Mouse (Mus musculus) liver, embryonic 13.5 days (tissue): ENCODE measurements around the gene Ada. TPM values are rescaled to one million over a fixed set of nuclear protein-coding genes. Genes with fewer than 3 reads are reported as not detected.
A peak's percentile ranks its signal among the peaks of the same experiment; 100 is the strongest.

ENCODE experiments used
- ATAC-seq: fragments of 200-750 bp; cut with Nextera tagmentation; 2 replicates; pipeline ENCODE4 v1.8.0; 2017; ENCODE audit warnings: low read depth, mild to moderate bottlenecking, moderate number of reproducible peaks, moderate library complexity
- DNase-seq: peaks from one replicate; pipeline ENCODE4 v3.0.0; 2022
- H3K27ac ChIP-seq: fragments of 300-500 bp; sonication (generic); 2 replicates; pipeline ENCODE4 v1.5.1; 2015; ENCODE audit warnings: moderate library complexity, mild to moderate bottlenecking, inconsistent platforms
- H3K27me3 ChIP-seq: fragments of 300-500 bp; sonication (generic); 2 replicates; pipeline ENCODE4 v1.6.1; 2015; ENCODE audit warnings: mild to moderate bottlenecking, inconsistent platforms
- H3K36me3 ChIP-seq: fragments of 300-500 bp; sonication (generic); 2 replicates; pipeline ENCODE4 v1.6.1; 2015; ENCODE audit warnings: mild to moderate bottlenecking, inconsistent platforms
- H3K4me1 ChIP-seq: fragments of 300-500 bp; sonication (generic); replicated peaks from 2 replicates; pipeline ENCODE4 v1.6.1; 2015; ENCODE audit warnings: inconsistent platforms
- H3K4me2 ChIP-seq: fragments of 300-500 bp; sonication (generic); 2 replicates; pipeline ENCODE4 v1.6.1; 2015; ENCODE audit warnings: inconsistent platforms, mild to moderate bottlenecking, moderate library complexity
- H3K4me3 ChIP-seq: fragments of 300-500 bp; sonication (generic); replicated peaks from 2 replicates; pipeline ENCODE4 v1.5.1; 2015; ENCODE audit warnings: mild to moderate bottlenecking, inconsistent platforms
- H3K9ac ChIP-seq: fragments of 300-500 bp; sonication (generic); 2 replicates; pipeline ENCODE4 v1.6.1; 2015; ENCODE audit warnings: mild to moderate bottlenecking, inconsistent platforms
- H3K9me3 ChIP-seq: fragments of 300-500 bp; sonication (generic); replicated peaks from 2 replicates; pipeline ENCODE4 v1.6.1; 2016; ENCODE audit warnings: inconsistent platforms
- WGBS: fragments of 180-500 bp; shearing (Covaris S2); methylation state at CpG from one replicate; pipeline ENCODE4 v1.1.7; 2015; ENCODE audit not compliant: insufficient replicate concordance; 5-methylcytosine and 5-hydroxymethylcytosine counted together
- polyA plus RNA-seq: library from polyadenylated mRNA; unstranded; fragments of >200 nt; fragmentation: Nextera tagmentation; extraction: Ambion mirVana; gene quantifications from 2 replicates; pipeline ENCODE4 v1.2.1, GENCODE M21; 2015

Gene Ada
- polyA plus RNA-seq, 1 experiment from 2014 or later, result 5.5 TPM

DNA sequence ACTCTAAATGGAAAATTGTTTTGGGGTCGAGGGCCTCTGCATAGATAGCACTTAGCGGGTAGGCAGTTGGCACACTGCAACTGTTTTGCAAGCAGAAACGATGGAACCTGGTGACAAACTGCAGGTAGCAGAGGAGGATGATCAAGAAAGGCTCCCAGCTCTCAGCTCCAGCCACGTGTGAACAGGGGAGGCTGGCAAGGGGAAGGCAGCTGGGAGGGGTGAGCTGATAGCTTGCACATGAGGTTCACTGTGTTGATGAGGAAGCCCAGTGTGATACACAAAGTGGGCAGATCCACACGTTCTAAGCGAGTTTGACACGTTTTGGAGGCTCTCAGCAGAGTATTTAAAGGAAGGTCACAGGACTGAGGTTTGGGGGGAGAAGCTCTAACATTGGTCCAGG lies 37.6 kb downstream of the Ada start:
- Histone ChIP-seq H3K4me3 (no peak overlapping the region), H3K27me3 (no peaks in the 10 kb centered on the region), H3K27ac (peak overlapping the region; percentile 67; the same call in 1 of the 2 replicates), H3K4me1 (peaks cover 75% of the 10 kb centered on the region), H3K36me3 (peaks cover 14% of the 10 kb centered on the region; the same call in 1 of the 2 replicates), H3K4me2 (no peak overlapping the region), H3K9me3 (no peaks in the 10 kb centered on the region), H3K9ac (0 out of 2 replicates have a peak overlapping the region, but pooled peaks have one; percentile 29)
- no peak for ATAC-seq
- DNase-seq, result no peak
- WGBS, result 36% methylated on average over 7 of the region's 7 CpGs

DNA sequence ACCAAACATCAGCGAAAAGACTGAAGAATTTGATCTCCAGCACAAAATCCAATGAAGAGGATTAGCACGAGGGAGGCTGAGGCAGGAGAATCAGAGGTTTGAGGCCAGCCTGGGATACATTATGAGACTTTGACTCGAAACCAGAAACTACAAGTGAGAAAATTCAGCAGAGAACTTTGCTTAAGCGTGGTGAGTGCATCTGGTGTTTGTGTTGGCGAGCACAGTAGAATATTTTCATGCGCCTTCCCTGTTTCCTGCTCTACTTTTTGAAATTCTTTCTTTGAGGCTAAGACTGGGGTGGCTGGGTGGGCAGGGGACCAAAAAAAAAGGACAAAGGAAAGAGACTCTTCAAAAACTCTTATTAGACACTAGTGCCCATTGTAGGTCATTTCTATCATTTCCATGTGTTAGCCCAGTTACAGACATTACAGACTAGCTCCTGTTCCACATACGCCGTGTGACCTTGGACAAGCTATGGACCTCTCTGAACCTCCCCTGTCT lies 38.6 kb downstream of the Ada start:
- no peak for DNase-seq
- peaks cover 70% of the 10 kb centered on the region for H3K4me1 ChIP-seq
- H3K27me3 ChIP-seq, result no peaks in the 10 kb centered on the region
- no peak overlapping the region for H3K4me2 ChIP-seq
- H3K9ac ChIP-seq, result no peak overlapping the region
- ATAC-seq, result no peak
- 84% methylated on average over 8 of the region's 8 CpGs for WGBS
- no peak overlapping the region for H3K4me3 ChIP-seq
- H3K36me3 ChIP-seq, result peaks cover 12% of the 10 kb centered on the region; the same call in 1 of the 2 replicates
- H3K9me3 ChIP-seq, result no peaks in the 10 kb centered on the region
- H3K27ac ChIP-seq, result no peak overlapping the region

DNA sequence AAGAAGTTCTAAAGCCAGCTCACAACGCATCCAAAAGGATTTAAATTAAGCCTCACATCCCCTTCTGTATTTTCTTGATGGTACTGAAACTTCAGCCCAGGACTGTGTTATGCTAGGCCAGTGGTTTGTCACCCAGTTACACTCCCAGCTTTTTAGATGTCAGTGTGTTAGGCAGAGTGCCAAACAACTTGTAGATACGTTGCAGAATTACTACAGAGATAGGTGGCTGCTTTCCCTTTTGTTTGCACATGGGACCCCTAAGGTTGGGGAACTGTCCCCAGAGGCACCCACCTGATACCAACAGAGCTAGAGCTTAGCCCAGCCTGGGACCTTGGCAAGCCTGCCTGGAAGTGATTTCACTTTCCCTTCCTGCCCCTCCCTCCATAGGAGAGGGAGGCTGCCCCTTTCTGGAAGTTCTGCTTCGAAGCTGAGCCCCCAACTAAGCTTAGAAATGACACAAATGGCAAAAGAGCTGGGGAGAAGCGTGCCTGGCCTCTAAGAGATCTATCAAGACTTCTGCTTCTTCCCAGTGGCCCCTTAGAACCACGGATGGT lies 39.4 kb downstream of the Ada start:
- ATAC-seq (no peak), DNase-seq (no peak)
- Histone ChIP-seq H3K4me3 (no peak overlapping the region), H3K9ac (no peak overlapping the region), H3K9me3 (no peaks in the 10 kb centered on the region), H3K4me2 (no peak overlapping the region), H3K36me3 (peaks cover 15% of the 10 kb centered on the region), H3K27ac (peak overlapping the region; percentile 24; the same call in 1 of the 2 replicates), H3K4me1 (peaks cover 64% of the 10 kb centered on the region), H3K27me3 (no peaks in the 10 kb centered on the region)
- 55% methylated on average over 5 of the region's 5 CpGs for WGBS

DNA sequence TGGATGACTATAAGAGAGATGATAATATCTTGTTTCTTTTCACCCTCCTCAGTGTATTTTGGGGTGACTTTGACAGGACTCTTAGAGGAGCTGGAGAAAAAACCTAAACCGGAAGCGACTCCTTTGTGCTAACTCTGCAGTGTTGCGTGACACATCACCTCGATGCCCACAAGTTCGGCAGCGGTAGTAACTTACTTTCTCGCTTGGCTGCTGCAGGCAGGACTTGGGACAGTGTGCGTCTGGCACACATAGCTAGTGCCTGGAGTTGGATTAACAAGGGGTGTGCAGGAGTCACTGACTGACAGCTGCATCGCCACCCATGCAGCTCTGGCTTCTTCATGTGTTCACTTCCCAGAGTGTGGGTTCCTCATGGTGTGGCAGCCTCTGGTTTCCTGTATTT lies 40.0 kb downstream of the Ada start:
- Histone ChIP-seq H3K27me3 (no peaks in the 10 kb centered on the region), H3K9ac (no peak overlapping the region), H3K4me2 (no peak overlapping the region), H3K4me3 (no peak overlapping the region), H3K4me1 (peaks cover 65% of the 10 kb centered on the region), H3K9me3 (no peaks in the 10 kb centered on the region), H3K27ac (peak overlapping the region; percentile 24; the same call in 1 of the 2 replicates), H3K36me3 (peaks cover 22% of the 10 kb centered on the region)
- no peak for DNase-seq
- ATAC-seq, result no peak
- WGBS, result 88% methylated on average over 9 of the region's 9 CpGs

DNA sequence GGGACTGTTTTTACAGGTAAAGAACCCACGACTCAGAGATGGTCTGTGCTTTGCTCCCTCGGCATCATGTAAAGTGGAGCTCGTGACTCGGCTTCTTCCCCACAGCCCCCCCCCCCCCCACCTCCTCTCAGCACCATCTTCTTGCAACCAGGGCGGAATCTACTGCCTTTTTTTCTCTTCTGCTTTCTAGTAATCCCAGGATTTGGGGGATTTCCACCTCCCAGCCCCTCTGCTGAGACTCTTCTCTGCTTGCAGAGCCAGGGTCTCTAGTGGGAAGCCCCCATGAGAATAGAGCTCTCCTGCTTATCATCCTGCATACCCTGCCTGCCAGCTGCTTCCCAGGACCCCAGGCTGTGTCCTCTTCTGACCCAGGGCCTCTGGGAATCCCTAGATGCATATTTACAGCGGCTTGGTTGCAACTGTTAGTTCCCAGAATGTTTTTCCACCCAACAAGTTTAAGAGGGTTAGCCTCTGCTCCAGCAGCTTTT lies 41.2 kb downstream of the Ada start:
- Histone ChIP-seq H3K9ac (no peak overlapping the region), H3K4me1 (peaks cover 72% of the 10 kb centered on the region)

DNA sequence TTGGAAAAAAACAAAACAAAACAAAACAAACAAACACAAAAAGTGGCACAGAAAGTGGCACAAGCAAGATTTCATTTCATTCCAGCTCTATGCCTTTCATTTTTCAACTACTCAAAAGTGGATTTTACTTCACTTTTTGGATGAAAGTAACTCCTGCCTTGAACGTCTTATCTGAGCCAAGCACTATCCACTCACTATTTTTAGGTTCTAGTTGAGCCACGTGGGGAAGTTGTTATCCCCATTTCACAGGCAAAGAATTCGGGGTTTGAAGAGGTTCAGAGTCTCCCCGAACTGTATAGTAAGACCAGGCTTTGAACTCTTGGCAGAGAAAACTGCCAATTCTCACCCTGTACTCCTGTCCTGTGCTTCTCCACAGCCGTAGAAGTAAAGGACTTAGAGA lies 41.7 kb downstream of the Ada start:
- Histone ChIP-seq H3K36me3 (peaks cover 34% of the 10 kb centered on the region), H3K4me1 (peaks cover 77% of the 10 kb centered on the region), H3K9ac (no peak overlapping the region; the same call in 1 of the 2 replicates), H3K9me3 (no peaks in the 10 kb centered on the region), H3K27me3 (no peaks in the 10 kb centered on the region), H3K4me2 (no peak overlapping the region; the same call in 1 of the 2 replicates), H3K4me3 (no peak overlapping the region), H3K27ac (peak overlapping the region; percentile 43; the same call in 1 of the 2 replicates)
- no peak for ATAC-seq
- WGBS, result 18% methylated on average over 5 of the region's 5 CpGs
- DNase-seq, result no peak

More for the DNA sequence above, 41.2 kb downstream of the Ada start:
- peaks cover 33% of the 10 kb centered on the region for H3K36me3 ChIP-seq
- DNase-seq, result no peak
- H3K9me3 ChIP-seq, result no peaks in the 10 kb centered on the region
- H3K4me3 ChIP-seq, result no peak overlapping the region
- H3K4me2 ChIP-seq, result no peak overlapping the region; the same call in 1 of the 2 replicates
- no peaks in the 10 kb centered on the region for H3K27me3 ChIP-seq
- H3K27ac ChIP-seq, result peak overlapping the region; percentile 43; the same call in 1 of the 2 replicates
- ATAC-seq, result no peak
- 52% methylated on average over 6 of the region's 6 CpGs for WGBS

DNA sequence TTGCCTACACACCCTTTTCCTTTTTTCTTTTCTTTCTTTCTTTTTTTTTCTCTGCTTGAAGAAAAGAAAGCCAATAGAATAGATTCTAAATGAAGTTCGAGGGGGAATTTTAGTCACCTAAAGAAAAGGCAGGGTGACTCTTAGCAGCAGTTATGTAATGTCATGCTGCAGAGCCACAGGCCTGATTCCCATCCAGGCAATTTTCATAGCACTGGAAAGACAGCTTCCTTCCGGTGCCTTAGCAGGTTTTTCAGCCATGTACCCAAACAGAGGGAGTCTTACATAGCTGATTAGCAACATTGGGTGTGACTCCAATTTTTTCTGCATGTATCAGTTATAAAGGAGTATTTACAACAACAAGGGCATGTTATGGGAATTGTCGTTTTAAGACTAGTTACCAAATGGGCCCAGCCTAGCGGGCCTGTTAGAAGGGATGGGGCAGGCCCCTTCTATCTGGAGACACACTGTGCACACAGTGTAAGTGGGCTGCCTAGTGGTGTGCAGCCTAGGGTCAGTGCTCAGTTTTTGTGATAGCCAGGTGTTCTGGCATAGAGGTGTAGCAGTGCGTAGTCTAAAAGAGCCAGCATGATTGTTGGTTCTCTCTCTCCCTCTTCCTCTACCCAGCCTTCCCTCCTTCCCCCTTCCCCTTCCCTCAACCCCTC lies 46.3 kb downstream of the Ada start:
- H3K27me3 ChIP-seq, result no peaks in the 10 kb centered on the region
- H3K9me3 ChIP-seq, result no peaks in the 10 kb centered on the region
- peaks cover 60% of the 10 kb centered on the region for H3K4me1 ChIP-seq
- H3K9ac ChIP-seq, result no peak overlapping the region
- H3K4me2 ChIP-seq, result no peak overlapping the region
- 72% methylated on average over 5 of the region's 5 CpGs for WGBS
- DNase-seq (no peak), ATAC-seq (no peak)
- no peak overlapping the region for H3K4me3 ChIP-seq
- peaks cover 22% of the 10 kb centered on the region for H3K36me3 ChIP-seq
- H3K27ac ChIP-seq, result no peak overlapping the region

DNA sequence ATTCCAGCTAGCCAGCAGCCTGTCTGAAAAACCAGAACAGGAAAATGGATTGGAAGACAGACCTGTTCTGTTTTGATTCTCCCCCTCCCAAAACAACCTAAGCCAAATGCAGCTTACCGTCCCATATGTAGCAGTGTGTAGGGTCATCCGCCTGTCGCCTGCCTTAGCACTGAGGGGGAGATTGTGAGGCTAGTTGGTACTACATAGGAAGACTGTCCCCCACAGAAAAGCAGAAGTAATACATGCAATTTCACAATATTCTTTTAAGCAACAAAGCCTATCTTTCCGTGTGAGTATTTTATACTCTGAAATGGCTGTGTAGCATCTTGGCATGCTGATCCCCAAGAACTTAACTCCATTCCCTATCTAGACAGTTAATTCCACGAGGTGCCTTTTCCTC lies 47.1 kb downstream of the Ada start:
- Histone ChIP-seq H3K4me1 (peaks cover 60% of the 10 kb centered on the region), H3K27me3 (no peaks in the 10 kb centered on the region), H3K9ac (no peak overlapping the region), H3K4me3 (no peak overlapping the region), H3K27ac (peak overlapping the region; percentile 32; the same call in 1 of the 2 replicates), H3K4me2 (no peak overlapping the region), H3K9me3 (no peaks in the 10 kb centered on the region), H3K36me3 (peaks cover 22% of the 10 kb centered on the region)
- ATAC-seq (no peak), DNase-seq (no peak)
- WGBS, result 61% methylated on average over 5 of the region's 5 CpGs

DNA sequence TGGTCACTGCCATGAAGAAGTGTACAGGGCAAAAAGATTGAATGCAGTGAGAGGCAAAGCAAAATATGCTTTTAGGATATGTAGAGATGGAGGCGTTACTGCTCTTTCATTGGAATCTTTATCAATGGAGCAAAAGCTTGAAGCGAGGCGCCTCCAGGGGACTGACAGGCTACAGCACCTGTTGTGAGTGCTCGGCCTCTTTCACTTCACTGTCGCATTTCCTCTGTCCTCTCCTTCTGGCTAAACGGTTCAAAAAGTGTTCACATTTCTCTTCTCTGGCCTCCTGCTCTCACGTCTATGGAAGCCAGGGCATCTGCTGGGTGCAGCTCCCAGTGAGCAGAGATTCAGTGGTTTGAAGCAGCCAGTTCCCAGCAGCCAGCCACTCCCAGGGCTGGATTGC lies 47.6 kb downstream of the Ada start:
- Histone ChIP-seq H3K9me3 (no peaks in the 10 kb centered on the region), H3K4me2 (no peak overlapping the region), H3K4me3 (no peak overlapping the region), H3K27me3 (no peaks in the 10 kb centered on the region), H3K27ac (peak overlapping the region; percentile 47), H3K9ac (no peak overlapping the region), H3K36me3 (peaks cover 22% of the 10 kb centered on the region), H3K4me1 (peaks cover 61% of the 10 kb centered on the region)
- DNase-seq (no peak), ATAC-seq (no peak)
- 60% methylated on average over 7 of the region's 7 CpGs for WGBS

DNA sequence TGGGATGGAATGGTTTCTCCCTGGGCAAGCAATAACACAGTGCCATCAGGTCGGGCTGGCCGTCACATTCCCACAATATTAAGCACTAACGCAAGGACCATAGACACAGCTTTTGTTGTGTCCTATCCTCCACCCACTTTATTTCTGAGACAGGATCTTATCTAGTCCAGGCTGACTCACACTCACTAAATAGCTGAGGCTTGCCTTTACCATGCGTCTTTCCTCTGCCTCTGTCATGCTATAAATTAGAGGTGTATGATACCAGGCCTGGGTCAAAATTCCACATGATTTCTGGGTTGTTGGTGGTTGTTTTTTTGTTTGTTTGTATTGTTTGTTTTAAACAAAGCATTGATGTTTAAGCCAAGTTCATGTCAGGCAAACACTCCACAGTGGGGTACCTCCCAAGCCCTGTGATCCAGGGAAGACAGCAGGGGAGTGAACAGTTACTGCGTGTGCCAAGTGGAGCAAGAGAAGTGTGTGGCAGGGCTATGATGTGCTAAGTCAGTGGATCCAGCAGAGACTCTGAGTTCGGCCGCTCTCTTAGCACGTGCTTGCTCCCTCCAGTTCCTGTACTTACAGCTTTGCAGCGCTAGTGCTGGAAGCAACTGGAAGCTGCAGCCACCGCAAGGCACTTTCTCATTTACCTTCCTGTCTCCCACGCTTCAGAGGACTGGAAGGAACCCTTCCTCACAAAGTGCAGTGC lies 50.8 kb downstream of the Ada start:
- 45% methylated on average over 11 of the region's 11 CpGs for WGBS
- Histone ChIP-seq H3K36me3 (peaks cover 4% of the 10 kb centered on the region; the same call in 1 of the 2 replicates), H3K4me3 (no peak overlapping the region), H3K4me2 (no peak overlapping the region), H3K27ac (peak overlapping the region; percentile 73), H3K9ac (peak overlapping the region; percentile 28; the same call in 1 of the 2 replicates), H3K9me3 (no peaks in the 10 kb centered on the region), H3K27me3 (no peaks in the 10 kb centered on the region), H3K4me1 (peaks cover 79% of the 10 kb centered on the region)
- ATAC-seq, result peak; percentile 78
- no peak for DNase-seq
